Mouse (Mus musculus) spleen, adult 2 months (tissue): ENCODE results near the gene Card9. TPM values are rescaled to one million over a fixed set of nuclear protein-coding genes. Genes with fewer than 3 reads are reported as not detected.
"Not testable (repeated sequence)": the region's sequence is repeated elsewhere in the genome, so short reads cannot be mapped to it uniquely, and the experiment has no call there.

Experiments used
- DNase-seq, 2 experiments: peaks; one replicate each; pipeline versions ENCODE4 v3.0.0 to v3.0.0-alpha.2; 2012 to 2021; ENCODE audit warnings: low spot score in 2 of 2, low read depth in 1 of 2
- H3K27ac ChIP-seq: fragments of 200-500 bp; 2 replicates; pipeline ENCODE4 v1.5.1; 2012; ENCODE audit warnings: low read length, inconsistent platforms; ENCODE audit not compliant: insufficient read depth
- H3K27me3 ChIP-seq: fragments of 200-500 bp; 2 replicates; pipeline ENCODE4 v1.6.1; 2012; ENCODE audit warnings: mild to moderate bottlenecking, moderate library complexity, low read length, inconsistent platforms; ENCODE audit not compliant: control insufficient read depth, insufficient read depth
- H3K36me3 ChIP-seq: fragments of 200-500 bp; 2 replicates; pipeline ENCODE4 v1.6.1; 2012; ENCODE audit warnings: mild to moderate bottlenecking, low read length, inconsistent platforms; ENCODE audit not compliant: control insufficient read depth, insufficient read depth
- H3K4me1 ChIP-seq: fragments of 200-500 bp; 2 replicates; pipeline ENCODE4 v1.6.1; 2011; ENCODE audit warnings: inconsistent platforms; ENCODE audit not compliant: control insufficient read depth, insufficient read depth, insufficient read length
- H3K4me3 ChIP-seq: fragments of 200-500 bp; 2 replicates; pipeline ENCODE4 v1.5.1; 2011; ENCODE audit warnings: mild to moderate bottlenecking, inconsistent platforms; ENCODE audit not compliant: insufficient read depth, insufficient read length; ENCODE audit errors: extremely low read depth
- CTCF ChIP-seq: fragments of 200-500 bp; IDR thresholded peaks from 2 replicates; pipeline ENCODE4 v1.5.1; 2011; ENCODE audit warnings: mild to moderate bottlenecking, inconsistent platforms; ENCODE audit not compliant: insufficient read depth, insufficient read length, insufficient replicate concordance; ENCODE audit errors: extremely low read depth
- POLR2A ChIP-seq: fragments of 200-500 bp; IDR thresholded peaks from 2 replicates; pipeline ENCODE4 v1.6.1; 2011; ENCODE audit warnings: low read depth, low read length, inconsistent platforms
- WGBS: fragments of 180-500 bp; shearing (Covaris S2); methylation state at CpG from one replicate; pipeline ENCODE4 v1.1.7; 2018; 5-methylcytosine and 5-hydroxymethylcytosine counted together
- polyA plus RNA-seq: library from polyadenylated mRNA; depleted of rRNA; stranded (reverse); fragments of >200 nt; gene quantifications from 2 replicates; pipeline ENCODE4 v1.2.3, GENCODE M21; 2012

Card9 gene
- polyA plus RNA-seq, 1 experiment = 11.9 TPM

DNA sequence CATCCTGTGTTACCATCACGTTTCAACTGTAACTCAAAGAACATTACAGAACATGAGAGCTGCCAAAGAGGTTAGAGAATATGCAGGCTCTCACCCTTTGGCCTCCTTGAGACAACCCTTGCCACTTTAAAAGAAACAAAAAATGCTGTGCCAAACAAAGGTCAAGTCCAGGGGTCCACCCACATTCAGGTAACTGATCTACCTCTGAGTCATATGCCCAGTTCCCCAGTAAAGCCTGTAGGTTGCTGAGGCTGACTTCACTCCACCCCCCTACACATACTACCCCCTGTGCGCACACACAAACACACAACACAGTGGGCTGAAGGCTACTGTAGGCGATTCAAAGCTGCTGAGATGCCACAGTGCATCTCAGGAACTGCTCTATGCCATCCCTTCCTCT, 27.0 kb upstream of the Card9 start:
- DNase-seq = no peak
- Histone ChIP-seq H3K27me3 (no peaks in the 10 kb centered on the region), H3K36me3 (peaks cover 45% of the 10 kb centered on the region), H3K4me1 (peaks cover 6% of the 10 kb centered on the region), H3K4me3 (no peak overlapping the region), H3K27ac (no peak overlapping the region)
- TF ChIP-seq POLR2A (no peak), CTCF (no peak)
- 84% methylated on average over 3 of the region's 3 CpGs for WGBS

GRCm38 (mm10) chr2:26380871-26381270, 20.2 kb upstream of the Card9 start:
- peaks cover 25% of the 10 kb centered on the region for H3K36me3 ChIP-seq
- WGBS = 27% methylated on average over 6 of the region's 6 CpGs

GRCm38 (mm10) chr2:26380131-26380771, 19.5 kb upstream of the Card9 start, which contains the start of gene Snapc4:
Gene Snapc4, minus strand, starts transcription at chr2:26380653.
- Histone ChIP-seq H3K27ac (peak within 1 kb of the TSS; percentile 51), H3K36me3 (peaks cover 25% of the 10 kb centered on the region), H3K27me3 (no peaks in the 10 kb centered on the region), H3K4me3 (peak within 1 kb of the TSS; percentile 79), H3K4me1 (no peaks in the 10 kb centered on the region)
- peak; percentile 53 to 84 for DNase-seq
- peak; percentile 56 for TF ChIP-seq POLR2A
- TF ChIP-seq CTCF = no peak
- under 1% methylated on average over 38 of the region's 38 CpGs for WGBS

More at GRCm38 (mm10) chr2:26380871-26381270, 20.2 kb upstream of the Card9 start:
- not testable (repeated sequence) for H3K27me3 ChIP-seq, DNase-seq, H3K27ac ChIP-seq, H3K4me1 ChIP-seq
- H3K4me3 ChIP-seq = peak overlapping the region; percentile 79

- Histone ChIP-seq H3K4me3 (no peak overlapping the region), H3K36me3 (peaks cover 51% of the 10 kb centered on the region), H3K27me3 (no peaks in the 10 kb centered on the region), H3K27ac (no peak overlapping the region), H3K4me1 (no peaks in the 10 kb centered on the region)
- WGBS = 95% methylated on average over 8 of the region's 8 CpGs
- no peak for DNase-seq
- TF ChIP-seq CTCF = no peak
- TF ChIP-seq POLR2A = no peak
Observed at GRCm38 (mm10) chr2:26372396-26372795, 11.7 kb upstream of the Card9 start.

DNA sequence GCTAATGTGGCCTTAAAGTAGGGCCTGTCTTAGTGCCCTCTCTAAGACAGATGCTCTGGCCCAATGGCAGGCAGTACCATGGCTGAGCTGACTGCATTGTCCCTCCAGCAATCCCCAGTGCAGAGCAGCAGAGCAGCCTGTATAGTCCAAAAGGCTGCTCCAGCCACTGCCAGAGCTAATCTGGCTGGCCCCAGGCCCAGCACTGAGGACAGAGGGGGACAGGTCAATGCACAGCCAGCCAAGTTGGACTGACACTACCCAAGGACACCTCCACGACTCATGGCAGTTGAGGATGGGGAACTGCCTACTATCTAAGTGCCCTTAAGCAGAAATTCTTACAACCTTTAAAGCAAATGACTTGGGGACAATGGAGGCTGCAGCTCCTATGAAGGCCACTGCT, 7.9 kb upstream of the Card9 start:
- no peak for DNase-seq
- no peaks in the 10 kb centered on the region for H3K4me1 ChIP-seq
- 83% methylated on average over 1 of the region's 1 CpGs for WGBS
- TF ChIP-seq POLR2A (no peak), CTCF (no peak)
- H3K27me3 ChIP-seq = no peaks in the 10 kb centered on the region
- H3K36me3 ChIP-seq = peaks cover 50% of the 10 kb centered on the region
- no peak overlapping the region for H3K27ac ChIP-seq
- no peak overlapping the region for H3K4me3 ChIP-seq

DNA sequence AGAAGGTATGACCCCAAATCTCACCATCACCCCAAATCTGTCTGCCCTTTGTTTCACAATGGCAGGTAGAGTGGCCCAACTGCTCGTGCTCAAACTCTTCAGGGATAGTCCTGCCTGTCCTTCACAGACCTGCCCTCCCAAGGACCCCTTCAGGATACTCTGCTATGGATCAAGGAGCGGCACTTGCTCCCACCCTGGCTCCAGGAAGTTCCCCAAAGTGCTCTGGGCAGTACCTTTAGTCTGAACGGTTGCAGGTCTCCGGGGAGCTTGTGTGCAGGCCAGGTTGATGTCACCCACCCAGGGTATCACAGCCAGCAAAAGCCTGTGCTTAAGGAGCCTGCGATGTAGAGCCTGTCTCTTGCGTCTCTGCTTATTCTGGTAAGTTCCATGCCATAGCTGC, 7.2 kb upstream of the Card9 start:
- Histone ChIP-seq H3K4me3 (no peak overlapping the region), H3K27ac (no peak overlapping the region), H3K27me3 (no peaks in the 10 kb centered on the region), H3K36me3 (peaks cover 47% of the 10 kb centered on the region), H3K4me1 (no peaks in the 10 kb centered on the region)
- no peak for DNase-seq
- no peak for TF ChIP-seq CTCF
- TF ChIP-seq POLR2A = no peak
- 94% methylated on average over 6 of the region's 6 CpGs for WGBS

- DNase-seq = no peak
- no peaks in the 10 kb centered on the region for H3K4me1 ChIP-seq
- H3K4me3 ChIP-seq = no peak overlapping the region
- no peaks in the 10 kb centered on the region for H3K27me3 ChIP-seq
- TF ChIP-seq POLR2A = no peak
- no peak for TF ChIP-seq CTCF
- WGBS = 82% methylated on average over 10 of the region's 10 CpGs
- H3K27ac ChIP-seq = no peak overlapping the region
- peaks cover 35% of the 10 kb centered on the region for H3K36me3 ChIP-seq
Observed at GRCm38 (mm10) chr2:26364738-26365465, 4.2 kb upstream of the Card9 start.
